Mouse (Mus musculus) 416B (cell line): ENCODE data around the gene Tom1.

Experiments
- DNase-seq: peaks from one replicate; pipeline ENCODE4 v3.0.0; 2011; ENCODE audit warnings: low read depth

Tom1 gene

DNA sequence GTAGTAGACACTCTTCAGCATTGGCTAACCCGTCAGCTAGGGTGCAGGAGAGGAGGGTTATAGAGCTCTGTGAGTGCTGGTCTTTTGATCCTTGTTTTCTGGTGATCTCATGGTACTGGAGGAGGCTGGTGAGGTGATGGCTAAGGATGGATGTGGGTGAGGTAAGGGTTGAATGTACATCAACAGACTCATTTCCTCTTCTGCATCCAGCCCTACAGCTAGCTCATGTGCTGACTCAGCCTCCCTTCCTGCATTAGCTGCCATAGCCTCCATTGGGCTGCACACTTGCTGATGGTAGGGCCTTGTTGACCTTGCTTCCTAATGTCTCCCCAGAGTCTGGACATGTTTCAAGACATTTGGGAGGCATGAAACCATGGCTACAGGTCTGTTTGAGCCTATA, 9.5 kb downstream of the Tom1 start:
- DNase-seq = peak; percentile 73

DNA sequence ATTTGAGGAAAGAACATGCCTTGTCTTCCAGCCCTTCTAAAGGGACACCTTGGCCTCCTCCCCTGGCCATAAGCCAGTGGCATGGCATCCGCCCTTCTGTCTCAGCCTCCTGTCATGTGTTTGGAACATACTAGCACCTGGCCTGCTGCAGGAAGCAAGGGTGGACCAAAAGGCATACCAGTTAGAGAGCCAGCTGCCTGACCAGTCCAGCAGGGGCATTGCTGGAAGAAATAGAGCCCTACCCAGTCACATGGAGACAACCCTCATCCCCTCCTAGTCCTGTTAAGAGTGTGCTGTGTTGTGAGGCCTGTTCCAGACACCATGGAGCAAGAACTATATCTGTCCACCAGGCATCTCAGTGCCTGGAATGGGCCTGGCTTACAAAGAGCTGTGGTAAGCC, 12.8 kb downstream of the Tom1 start:
- no peak for DNase-seq

DNA sequence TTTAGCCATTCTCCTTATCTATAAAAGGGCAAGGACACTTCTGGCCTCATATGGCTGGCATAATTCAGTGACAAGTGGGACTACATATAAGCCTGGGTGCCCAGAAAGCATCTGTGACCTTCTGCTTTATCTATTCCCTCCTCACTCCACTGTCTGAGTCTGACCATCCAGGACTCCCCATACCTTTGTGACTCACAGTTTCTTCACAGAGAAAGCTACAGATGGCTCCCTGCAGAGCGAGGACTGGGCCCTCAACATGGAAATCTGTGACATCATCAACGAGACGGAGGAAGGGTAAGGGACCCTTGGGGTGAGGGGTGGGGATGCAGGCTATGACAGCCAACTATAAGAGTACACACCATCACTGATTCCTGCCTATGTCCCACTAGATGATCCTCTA, 14.3 kb downstream of the Tom1 start:
- DNase-seq = no peak

DNA sequence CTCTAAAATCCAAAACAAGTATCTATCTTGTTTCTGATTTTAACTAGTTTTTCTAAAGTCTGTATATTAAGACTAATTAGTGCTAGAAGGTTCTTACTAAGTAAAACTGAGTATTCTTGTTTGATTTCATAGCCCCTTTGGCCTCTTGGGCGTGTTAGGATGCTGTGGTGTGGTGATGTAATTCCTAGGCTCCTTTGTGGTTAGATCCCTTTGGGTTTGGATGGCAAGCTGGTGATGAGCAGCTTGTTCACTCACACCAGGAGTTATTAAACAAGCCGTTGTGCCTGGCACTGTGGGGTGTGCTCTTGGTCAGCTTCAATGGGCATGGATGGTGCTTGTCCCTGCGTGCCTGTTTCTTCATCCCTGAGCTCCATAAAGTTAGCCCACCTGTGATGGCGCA, 19.8 kb downstream of the Tom1 start:
- DNase-seq = no peak

DNA sequence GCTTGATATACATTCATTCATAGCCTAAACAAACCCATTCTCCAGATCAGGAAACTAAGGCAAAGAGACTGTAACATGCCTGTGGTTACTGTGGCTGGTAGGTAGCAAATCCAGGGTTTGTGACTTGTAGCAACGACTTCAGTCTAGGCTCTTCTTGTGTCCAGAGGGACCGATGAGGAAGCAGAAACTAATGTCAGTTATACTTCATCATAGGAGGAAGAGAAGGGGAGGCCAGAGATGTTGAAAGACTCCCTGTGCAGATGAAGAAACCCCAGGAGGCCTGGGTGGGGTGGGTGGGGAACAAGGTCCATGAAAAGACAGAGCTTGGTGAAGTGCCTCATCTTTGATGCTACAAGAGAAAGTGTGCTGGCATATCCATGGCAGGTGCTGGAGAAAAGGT, 22.2 kb downstream of the Tom1 start:
- DNase-seq = peak; percentile 47

DNA sequence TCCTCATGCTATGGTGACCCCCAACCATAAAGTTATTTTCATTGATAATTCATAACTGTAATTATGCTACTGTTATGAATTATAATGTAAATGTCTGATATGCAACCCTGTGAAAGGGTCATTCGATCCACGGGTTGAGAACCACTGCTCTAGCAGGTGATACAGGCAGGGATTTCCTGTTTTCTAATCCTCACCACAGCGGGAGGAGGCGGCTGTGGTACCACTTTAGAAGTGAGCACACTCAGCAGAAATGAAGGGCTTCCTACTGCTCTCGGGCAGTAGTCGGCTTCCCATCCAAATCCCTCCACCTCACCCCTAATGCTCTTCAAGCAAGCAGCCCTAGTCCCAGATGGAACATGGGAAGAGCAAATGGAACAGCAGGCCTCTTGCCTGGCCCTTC, 26.5 kb downstream of the Tom1 start:
- DNase-seq = no peak

DNA sequence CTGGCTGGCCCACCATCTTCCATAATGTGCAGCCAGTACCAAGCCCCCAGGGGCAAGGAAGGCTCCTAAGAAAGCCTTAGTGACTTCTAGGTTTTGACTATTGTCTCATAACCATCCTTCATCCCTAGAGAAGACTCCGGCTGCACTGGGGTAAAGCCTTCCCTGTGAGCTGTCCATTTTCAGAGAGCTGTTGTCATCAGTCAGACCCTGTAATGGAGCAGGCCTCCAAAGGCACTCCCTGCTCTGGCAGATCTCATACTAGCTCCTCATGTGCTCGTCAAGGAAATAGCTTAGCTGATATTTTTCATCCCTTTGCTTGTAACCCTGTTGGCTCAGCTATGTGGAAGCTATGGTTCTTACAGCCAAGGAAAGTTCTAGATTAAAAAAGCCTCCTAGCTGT, 27.3 kb downstream of the Tom1 start:
- DNase-seq = no peak

DNA sequence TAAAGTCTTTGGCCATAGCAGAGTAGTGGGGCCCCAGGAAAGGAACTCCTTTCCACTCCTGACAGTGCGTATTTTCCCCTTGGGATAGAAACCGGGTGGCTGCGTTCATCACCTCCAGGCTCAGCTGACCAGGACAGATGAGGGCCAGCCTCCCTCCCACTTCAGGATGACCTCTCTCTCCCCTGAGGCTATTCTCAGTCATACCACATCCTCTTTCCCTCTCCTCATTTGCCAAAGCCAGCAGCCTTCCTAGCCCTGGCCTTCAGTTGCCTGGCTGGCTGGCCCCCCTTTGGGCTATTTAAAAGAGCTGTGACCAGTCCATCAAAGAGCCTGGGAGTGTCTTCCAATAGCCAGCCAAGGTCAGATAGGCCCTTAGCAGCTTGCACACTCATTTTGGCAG, 29.8 kb downstream of the Tom1 start:
- no peak for DNase-seq

DNA sequence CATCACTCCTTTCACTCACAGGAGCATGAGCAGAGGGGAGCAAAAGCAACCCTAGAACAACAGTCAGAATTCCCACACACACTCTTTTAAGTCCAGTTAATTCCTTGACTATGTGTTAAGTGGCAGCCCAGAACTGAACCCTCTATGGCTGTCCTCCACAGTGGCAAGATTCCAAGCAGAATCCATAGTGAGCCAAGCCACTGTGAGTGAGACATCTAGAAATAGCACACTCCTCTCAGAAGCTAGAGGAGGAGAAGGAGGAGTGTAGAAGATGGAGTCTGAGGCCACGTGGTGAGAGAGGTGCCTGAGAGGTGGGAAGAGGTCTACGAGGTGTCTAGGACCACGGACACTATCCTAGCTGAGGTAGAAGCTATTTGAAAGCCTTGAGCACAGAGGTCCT, 31.3 kb downstream of the Tom1 start:
- no peak for DNase-seq

DNA sequence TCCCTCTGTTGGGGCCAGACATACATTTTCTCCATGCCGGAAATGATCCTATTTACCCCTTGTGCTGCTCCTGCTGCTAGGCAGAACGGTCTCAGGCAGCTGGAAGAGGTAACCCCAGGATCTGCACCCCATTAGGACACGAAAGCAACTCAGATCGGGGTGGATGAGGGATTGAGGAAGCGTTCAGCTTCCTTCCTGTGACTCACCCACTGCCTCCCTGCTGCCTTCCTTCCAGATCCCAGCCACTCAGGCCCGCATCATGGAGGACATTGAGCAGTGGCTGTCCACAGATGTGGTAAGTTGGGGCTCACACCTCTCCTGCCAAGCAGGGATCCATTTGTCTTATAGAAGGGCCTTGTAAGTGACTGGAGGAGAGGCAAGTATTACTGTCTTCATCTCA, 33.8 kb downstream of the Tom1 start:
- DNase-seq = peak; percentile 24

DNA sequence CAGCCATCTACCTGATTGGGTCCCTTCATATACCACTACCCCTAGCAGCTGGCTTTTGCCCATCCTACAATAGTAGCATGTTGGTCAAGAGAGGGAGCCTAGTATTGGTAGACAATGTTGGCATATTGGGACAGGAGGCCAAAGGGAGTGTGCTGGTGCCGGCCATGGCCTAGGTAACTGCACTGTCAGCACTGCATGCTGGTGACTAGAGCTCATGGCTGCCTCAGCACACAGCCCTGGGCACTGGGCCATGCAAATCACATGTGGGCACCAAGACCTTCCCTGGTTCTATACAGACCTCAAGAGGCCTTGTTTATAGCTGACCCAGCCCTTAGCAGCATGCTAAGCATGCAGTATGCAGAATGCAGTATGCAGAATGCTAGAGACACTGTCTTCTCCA, 36.8 kb downstream of the Tom1 start:
- DNase-seq = no peak

DNA sequence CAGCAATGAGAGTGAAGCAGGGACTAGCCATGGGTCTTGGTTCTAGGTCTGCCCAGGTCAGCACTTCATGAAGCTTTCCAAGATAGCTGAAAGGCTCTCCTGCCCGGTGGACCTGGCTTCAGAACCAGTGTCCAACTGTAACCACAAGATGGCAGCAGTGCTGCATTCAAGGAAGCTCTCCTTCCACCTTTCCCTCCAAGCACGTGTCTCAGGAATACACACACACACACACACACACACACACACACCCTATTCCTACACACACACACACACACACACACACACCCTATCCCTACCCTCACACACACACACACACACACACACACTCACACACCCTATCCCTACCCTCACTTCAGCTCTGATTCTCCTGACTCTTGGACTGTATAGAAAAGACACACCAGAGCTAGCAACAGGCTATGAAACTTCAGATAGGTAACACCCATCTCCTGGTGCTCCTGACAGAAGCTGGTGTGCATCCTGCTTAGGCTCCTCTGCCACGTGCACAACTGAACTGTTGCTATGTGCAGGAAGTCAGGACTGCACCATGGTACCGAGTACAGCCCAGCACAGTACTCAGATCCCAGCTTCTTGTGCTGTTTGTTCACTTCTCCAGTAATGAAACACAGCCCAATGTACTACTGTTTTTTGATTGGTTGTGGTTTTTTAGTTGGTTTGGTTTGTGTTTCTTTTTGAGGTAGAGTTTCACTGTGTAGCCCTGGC, 38.3 kb downstream of the Tom1 start:
- peak; percentile 88 for DNase-seq

DNA sequence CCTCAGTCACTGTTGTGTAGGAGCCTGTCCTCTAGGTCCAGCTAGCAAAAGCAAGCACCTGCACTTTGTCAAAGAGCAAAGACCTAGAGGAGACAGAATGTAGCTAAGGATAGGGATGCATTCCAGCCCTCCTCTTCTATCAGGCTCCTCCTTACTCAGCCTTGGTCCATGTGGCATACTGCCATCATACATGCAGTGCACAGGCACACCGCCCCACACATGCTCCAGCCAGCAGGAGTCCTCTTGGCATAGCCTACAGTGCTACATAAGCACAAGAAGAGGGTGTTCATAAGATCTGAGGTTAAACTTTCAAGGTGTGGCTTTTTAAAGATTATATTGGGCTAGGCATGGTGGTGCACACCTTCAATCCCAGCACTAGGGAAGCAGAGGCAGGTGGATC, 41.4 kb downstream of the Tom1 start:
- no peak for DNase-seq

DNA sequence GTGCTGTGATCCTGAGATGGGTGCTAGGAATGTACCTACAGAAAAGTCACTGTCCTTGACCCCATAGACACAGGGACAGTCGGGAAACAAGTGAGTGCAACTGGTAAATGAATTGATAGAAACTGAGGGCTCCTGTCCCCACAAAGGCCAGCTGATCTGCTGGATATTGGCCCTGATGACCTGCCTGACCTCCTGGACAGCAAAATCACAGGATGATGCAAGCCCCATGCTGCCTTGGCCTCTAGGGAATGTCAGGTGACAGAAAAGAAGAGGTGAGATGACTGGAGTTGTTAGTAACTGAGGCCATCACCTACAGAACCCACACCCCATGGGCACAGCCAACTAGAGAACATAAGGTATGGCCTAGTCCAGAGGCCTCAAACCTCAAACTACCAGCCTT, 44.7 kb downstream of the Tom1 start:
- DNase-seq = no peak

DNA sequence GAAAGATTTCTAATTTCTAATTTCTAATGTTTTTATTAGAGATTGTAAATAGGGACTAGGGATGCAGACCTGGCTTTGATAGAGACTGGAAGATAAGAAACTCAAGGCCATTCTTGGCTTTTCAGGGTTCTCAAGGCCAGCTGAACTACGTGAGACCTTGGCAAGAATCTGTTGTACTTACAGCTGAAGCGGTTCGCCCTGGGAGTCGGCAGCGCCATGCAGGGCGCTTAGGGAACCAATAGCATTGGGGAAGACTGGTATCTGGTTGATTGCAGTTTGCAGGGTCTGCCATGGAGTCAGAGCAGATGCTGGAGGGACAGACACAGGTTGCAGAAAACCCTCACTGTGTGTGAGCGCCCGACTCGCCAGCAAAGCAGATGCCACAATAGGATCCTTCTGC, 45.3 kb downstream of the Tom1 start:
- DNase-seq = no peak

DNA sequence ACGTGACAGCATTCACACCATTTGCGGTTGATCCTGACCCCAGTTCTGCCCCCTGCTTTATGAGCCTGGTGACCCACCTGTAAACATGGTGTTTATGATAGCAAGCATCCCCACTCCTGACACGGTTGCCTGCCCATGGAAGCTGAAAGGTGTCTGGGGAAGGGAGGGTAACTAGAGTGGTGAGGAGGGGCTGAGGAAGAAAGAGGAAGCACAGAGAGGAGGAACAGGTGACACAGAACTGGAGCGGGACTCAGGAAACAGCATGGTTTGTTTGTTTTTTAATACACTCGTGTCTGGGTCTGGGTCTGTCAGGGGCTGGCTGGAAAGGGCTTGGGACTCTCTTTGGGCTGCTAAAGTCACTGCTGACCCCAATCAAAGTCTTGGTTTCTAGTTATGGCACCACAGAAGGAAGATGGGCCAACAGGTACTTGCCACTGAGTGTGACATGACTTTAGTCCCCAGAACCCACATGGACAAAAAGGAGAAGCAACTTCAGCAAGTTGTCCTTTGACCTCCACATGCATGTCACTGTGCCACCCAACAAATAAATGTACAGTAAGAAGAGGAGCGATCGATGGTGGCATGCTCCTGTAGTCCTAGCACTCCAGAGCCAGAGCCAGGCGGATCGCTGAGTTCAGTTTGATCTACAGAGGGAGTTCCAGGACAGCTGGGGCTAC, 48.0 kb downstream of the Tom1 start:
- DNase-seq = no peak

DNA sequence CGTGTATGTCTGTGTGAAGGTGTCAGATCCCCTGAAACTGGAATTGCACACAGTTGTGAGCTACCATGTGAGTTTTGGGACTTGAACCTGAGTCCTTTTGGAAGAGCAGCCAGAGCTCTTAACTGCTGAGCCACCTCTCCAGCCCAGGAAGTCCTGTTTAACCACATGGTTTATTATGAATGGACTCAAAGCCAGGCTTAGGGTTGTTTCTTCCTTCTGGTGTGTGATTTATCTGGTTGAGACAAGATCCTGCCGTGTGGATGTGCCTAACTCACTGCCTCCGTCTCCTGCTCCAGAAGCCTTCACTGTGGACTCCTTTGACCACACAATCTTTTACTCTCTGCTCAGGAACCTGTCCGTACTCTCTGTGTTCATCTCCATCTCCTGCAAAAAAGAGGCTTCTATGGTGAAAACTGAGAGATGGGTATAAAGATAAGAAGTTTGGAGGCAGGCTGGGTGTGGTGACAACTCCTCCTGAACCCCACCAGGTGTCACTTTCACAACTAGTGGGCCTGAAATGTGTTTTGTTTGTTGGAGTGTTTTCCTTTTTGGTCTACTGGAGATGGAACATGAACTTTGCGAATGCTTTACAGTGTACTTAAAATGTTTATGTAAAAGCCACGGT, 48.8 kb downstream of the Tom1 start:
- peak; percentile 51 for DNase-seq

DNA sequence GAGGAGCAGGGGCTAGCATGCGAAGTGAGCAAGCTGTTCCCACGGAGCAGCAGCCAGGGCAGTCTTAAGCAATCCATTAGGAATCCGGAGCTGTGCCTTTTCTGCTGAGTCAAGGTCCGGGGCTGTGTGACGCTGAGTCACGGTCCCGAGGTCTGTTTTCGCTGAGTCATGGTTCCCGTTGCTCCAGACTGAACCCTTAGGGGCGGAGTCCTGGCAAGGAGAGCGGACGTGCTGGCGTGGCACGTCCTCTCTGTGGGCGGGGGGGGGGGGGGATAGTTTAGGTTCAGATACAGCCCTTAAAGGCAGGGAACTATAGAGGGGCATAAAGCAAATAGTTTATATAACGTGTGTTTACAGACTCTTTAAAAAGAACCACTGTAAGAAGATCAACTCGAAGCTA, 50.3 kb downstream of the Tom1 start:
- peak; percentile 97 for DNase-seq

DNA sequence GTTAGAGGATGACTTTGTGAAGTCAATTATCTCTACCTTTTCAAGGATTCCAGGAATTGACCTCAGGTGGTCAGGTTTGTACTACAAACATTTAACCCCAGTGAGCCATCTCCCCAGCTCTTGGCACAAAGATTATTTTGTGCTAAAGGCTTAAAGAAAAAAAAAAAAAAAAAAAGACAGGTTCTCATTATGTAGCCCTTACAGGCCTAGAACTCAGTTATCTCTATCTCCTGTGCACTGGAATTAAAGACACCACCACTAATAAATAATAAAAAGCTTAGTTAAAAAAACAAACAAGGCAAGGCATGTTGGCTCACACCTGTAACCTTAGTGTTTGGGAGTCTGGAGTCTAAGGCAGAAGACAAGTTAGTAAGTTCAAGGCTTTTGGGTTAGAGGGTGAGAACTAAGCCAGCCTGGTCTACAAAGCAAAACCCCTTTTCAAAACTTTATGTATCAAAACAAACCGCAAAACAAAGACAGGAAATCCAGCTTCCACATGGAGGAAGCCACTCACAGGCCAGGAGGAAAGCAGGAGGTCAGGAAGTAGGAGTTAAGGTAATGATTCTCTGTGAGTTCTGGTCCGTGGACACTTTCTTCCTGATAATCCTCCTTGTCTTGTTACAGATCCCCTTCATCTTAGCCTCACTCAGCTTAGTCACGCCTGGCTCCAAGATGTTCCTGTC, 51.0 kb downstream of the Tom1 start:
- DNase-seq = peak; percentile 42

DNA sequence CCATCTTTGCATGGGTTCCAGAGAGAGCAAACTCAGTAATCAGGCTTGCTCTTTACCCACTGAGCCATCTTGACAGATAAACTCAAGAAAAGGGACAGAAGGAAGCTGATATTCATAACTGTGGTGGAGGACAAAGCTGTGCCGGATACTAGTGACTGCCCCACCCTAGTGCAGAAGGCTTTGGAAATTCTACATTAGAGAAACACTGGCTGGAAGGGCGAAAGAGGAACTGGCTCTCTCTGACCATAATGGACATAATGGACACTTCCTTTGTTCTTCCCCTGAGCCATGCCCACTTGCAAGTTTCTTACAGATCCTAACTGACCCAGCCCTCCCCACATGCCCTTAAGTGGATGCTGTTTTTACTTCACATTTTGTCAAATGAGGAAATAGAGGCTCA, 52.5 kb downstream of the Tom1 start:
- DNase-seq = peak; percentile 36

DNA sequence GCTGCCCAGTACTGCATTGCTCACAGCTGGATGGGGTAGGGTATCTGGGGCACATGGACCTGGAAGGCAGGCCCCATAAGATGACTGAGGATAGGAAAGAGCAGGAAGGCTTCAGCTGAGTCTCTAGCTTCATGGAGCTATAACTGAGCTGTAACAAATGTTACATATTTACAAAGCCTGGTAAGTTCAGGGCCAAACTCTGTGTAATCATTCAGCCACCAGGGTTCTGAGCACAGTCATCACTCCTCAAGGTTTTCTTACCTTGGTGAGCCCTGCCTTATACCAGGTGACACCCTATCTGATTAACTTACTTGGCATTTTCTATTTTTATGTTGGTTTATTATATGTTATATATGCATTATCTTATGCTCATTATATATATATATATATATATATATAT, 53.6 kb downstream of the Tom1 start:
- no peak for DNase-seq

DNA sequence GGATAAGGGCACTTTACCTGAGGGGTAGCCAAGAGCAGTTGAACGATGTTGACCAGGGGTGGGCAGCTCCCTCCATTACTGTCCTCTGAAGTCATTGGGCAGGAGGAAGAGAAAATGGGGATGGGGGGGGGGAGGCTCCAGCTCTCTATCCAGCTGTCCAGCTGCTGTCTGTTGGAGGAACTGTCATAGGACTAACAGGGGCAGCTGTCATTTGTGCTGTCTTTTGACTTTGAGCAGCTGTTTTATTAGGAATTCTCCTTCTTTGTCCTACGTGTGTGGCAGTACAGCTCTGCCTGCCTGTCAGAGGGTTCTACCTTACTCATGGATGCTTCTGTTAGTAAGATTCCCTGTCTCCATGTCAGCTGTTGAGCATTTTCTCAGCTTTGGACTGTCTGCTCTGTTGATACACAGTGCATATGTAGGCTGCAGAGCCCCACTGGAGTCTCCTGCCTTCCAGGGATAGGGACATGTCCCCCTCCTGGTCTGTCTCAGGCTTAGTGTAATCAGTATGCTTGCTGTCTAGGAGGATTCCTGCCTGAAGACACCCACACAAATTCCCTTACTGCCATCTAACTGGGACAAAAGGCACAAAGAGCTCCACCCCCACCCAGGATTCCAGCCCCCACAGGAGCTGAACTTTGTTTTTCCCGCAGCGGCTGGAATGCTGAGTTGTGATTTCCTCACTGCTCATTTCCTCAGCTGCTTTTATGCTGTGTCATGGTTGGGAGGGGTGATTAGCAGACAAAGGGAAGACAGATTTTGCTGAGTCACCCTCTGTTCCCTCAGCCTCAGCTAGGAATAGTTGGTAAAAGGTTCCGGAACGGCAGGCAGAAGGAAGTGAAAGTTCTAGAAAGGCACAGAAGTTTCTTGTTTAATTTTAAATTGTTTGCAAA, 55.7 kb downstream of the Tom1 start:
- DNase-seq = peak; percentile 86
